Mouse (Mus musculus) G1E (cell line): ENCODE results near the gene Acy3.

ENCODE experiments used
- CTCF ChIP-seq: IDR thresholded peaks from 2 replicates; pipeline ENCODE4 v1.5.1; 2012; ENCODE audit warnings: low read depth, low read length, inconsistent platforms, mixed read lengths
- GATA1 ChIP-seq: IDR thresholded peaks from 2 replicates; pipeline ENCODE4 v1.6.1; 2012; ENCODE audit warnings: borderline replicate concordance, low read length, inconsistent platforms, mixed read lengths
- TAL1 ChIP-seq: conservative IDR thresholded peaks from 2 replicates; pipeline ENCODE4 v1.6.1; 2012; ENCODE audit warnings: low read depth, low read length, inconsistent platforms, mixed read lengths

DNA sequence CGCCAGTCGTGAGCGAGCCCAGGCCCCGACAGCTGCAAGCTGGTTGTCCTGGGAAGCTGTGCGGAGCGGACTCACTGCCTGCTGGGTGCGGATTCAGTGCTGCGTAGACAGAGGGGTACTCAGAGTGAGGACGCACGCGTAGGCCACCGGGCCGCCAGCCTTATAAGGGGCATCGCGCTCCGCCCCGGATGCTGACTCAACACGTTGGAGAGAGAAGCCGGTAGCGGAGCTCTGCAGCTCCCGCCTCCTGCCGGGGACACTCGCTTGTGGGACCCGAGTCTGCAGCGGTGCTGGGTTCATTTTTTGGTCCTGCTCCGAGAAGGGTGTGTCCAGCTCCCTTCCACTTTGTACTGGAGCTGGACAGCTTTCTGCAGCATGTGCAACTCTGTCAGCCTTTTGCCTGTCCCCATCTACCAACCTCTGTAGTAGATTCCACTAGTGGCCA is 51.4 kb downstream of the Acy3 start, which contains the start of gene Gstp1:
- TF ChIP-seq CTCF (no peak), GATA1 (no peak), TAL1 (no peak)
